Mouse (Mus musculus) WW6 (cell line): ENCODE measurements at regions not wholly inside any gene's neighbourhood (a gene's known extent, or its start where the extent isn't known, plus 50 kb on each side); places are given as distances from the start of the nearest gene placed in this dataset.

Experiments
- DNase-seq: peaks from one replicate; pipeline ENCODE4 v3.0.0-alpha.2; 2013; ENCODE audit warnings: low read depth, low spot score

GRCm38 (mm10) chr10:37613936-37614335, 475.2 kb upstream of the Marcks start:
- no peak for DNase-seq

GRCm38 (mm10) chr10:37603529-37603928, 464.8 kb upstream of the Marcks start:
- no peak for DNase-seq

- no peak for DNase-seq
Measured at GRCm38 (mm10) chr10:37602936-37603335, 464.2 kb upstream of the Marcks start.

GRCm38 (mm10) chr10:37589889-37590288, 451.2 kb upstream of the Marcks start:
- DNase-seq: no peak

GRCm38 (mm10) chr10:37589009-37589408, 450.3 kb upstream of the Marcks start:
- DNase-seq: no peak

- DNase-seq: no peak
Measured at GRCm38 (mm10) chr10:37571171-37571570, 432.5 kb upstream of the Marcks start.

GRCm38 (mm10) chr10:37561705-37562104, 423.0 kb upstream of the Marcks start:
- DNase-seq: no peak

- DNase-seq: no peak
Measured at GRCm38 (mm10) chr10:37549446-37549845, 410.7 kb upstream of the Marcks start.

GRCm38 (mm10) chr10:37540703-37541102, 402.0 kb upstream of the Marcks start:
- DNase-seq: no peak

GRCm38 (mm10) chr10:37505966-37506615, 367.4 kb upstream of the Marcks start:
- DNase-seq: no peak

- no peak for DNase-seq
Measured at GRCm38 (mm10) chr10:37504468-37504867, 365.7 kb upstream of the Marcks start.

- DNase-seq: no peak
Measured at GRCm38 (mm10) chr10:37502505-37502904, 363.8 kb upstream of the Marcks start.

- no peak for DNase-seq
Measured at GRCm38 (mm10) chr10:37501043-37501442, 362.3 kb upstream of the Marcks start.

GRCm38 (mm10) chr10:37495467-37495866, 356.7 kb upstream of the Marcks start:
- no peak for DNase-seq

- DNase-seq: no peak
Measured at GRCm38 (mm10) chr10:37494552-37495166, 355.9 kb upstream of the Marcks start.

- DNase-seq: no peak
Measured at GRCm38 (mm10) chr10:37494098-37494497, 355.4 kb upstream of the Marcks start.

- no peak for DNase-seq
Measured at GRCm38 (mm10) chr10:37484311-37485023, 345.7 kb upstream of the Marcks start.

- no peak for DNase-seq
Measured at GRCm38 (mm10) chr10:37483521-37483920, 344.8 kb upstream of the Marcks start.

- DNase-seq: no peak
Measured at GRCm38 (mm10) chr10:37481879-37482278, 343.2 kb upstream of the Marcks start.

- no peak for DNase-seq
Measured at GRCm38 (mm10) chr10:37480331-37480730, 341.6 kb upstream of the Marcks start.

- DNase-seq: no peak
Measured at GRCm38 (mm10) chr10:37478108-37478507, 339.4 kb upstream of the Marcks start.

GRCm38 (mm10) chr10:37473086-37473485, 334.4 kb upstream of the Marcks start:
- peak; percentile 20 for DNase-seq

GRCm38 (mm10) chr10:37457384-37457783, 318.7 kb upstream of the Marcks start:
- DNase-seq: no peak
